Mouse (Mus musculus) gastrocnemius, postnatal 36 days (tissue): ENCODE results near the gene Riox2. TPM values are rescaled to one million over a fixed set of nuclear protein-coding genes. Genes with fewer than 3 reads are reported as not detected.
"Not testable (repeated sequence)": the region's sequence is repeated elsewhere in the genome, so short reads cannot be mapped to it uniquely, and the experiment has no call there.

Source experiments
- DNase-seq, 2 experiments: peaks; one replicate each; pipeline ENCODE4 v3.0.0; 2022
- intact Hi-C: fragments of 180-260 bp; cut with DNase I; formaldehyde crosslinking; loops from one replicate; pipeline ENCODE4 v1.15.1; 2025
- long read RNA-seq, 2 experiments: library from polyadenylated mRNA; stranded (forward); transcript quantifications; one replicate each; pipeline ENCODE4 v2.0.0; 2021
- total RNA-seq, 2 experiments: library from RNA; stranded (reverse); gene quantifications; 2 replicates each; pipeline ENCODE4 v1.2.3; 2021

Riox2 gene
- 10 to 100 TPM; 11.7 to 13.4 TPM for total RNA-seq
- long read RNA-seq, experiment 1, transcript Riox2-201 (10 exons, 2,159 nt): major isoform, 6 of 11 reads
- long read RNA-seq, experiment 1, partial matches to known transcripts: 2 of 11 reads
- long read RNA-seq, experiment 1, other reads (novel, unspliced or antisense): 3 of 11 reads
- long read RNA-seq, experiment 2, transcript Riox2-201 (10 exons, 2,159 nt): major isoform, 13 of 19 reads
- long read RNA-seq, experiment 2, partial matches to known transcripts: 3 of 19 reads
- long read RNA-seq, experiment 2, other reads (novel, unspliced or antisense): 3 of 19 reads

- peak; percentile 63 to 84 for DNase-seq
- intact Hi-C loops: no loop called here
Observed at GRCm38 (mm10) chr16:59471637-59472278, at the start of gene Riox2. Riox2 (plus strand) TSS chr16:59471775.

DNA sequence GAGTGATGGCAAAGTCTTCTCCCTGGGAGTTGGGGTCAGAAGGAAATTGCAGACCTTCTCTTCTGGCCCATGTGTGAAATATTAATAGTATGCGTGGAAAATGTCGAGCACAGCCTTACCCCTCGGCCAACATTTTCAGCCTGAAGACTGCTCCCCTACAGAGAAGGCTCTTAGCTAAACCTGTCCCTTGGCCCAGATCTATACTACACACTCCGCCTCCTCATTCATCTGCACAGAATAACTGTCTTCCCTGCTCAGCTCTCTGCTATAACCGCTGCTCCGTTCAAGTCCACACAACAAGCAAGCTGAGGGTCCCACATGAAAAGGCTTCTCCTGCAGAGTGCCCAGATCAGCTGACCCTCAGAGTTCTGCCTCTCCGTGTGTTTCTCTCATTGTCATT lies 43.6 kb upstream of the Riox2 start:
- intact Hi-C loops: no loop called here
- no peak for DNase-seq

GRCm38 (mm10) chr16:59433181-59433580 lies 38.4 kb upstream of the Riox2 start:
- no peak for DNase-seq
- intact Hi-C loops: no loop called here

GRCm38 (mm10) chr16:59444880-59445559 lies 26.6 kb upstream of the Riox2 start:
- DNase-seq: no peak
- intact Hi-C loops: no loop called here

- no peak for DNase-seq
- intact Hi-C loops: no loop called here
Observed at GRCm38 (mm10) chr16:59448181-59448580, 23.4 kb upstream of the Riox2 start.

- intact Hi-C loops: no loop called here
Observed at GRCm38 (mm10) chr16:59449092-59449491, 22.5 kb upstream of the Riox2 start.

DNA sequence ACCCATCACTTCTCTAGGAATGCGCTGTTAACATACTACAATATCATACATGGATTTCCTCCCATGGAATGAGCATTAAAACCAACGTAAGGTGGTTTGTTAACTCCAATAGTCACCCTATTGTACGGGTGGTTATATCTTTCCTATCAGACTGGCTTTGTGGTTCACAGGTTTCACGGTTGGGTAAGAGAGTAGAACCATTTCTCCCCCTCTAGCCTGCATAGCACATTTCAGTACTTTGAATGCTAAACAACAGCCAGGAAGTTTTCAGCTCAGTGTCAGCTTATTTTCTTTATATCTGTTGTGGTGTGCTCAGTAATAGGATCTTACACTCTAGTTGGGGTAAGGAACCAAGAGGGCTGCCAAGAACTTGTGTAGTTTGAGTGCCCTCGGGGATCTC lies 19.8 kb upstream of the Riox2 start:
- DNase-seq: no peak
- intact Hi-C loops: no loop called here

More at GRCm38 (mm10) chr16:59449092-59449491, 22.5 kb upstream of the Riox2 start:
- no peak for DNase-seq

- intact Hi-C loops: not testable (repeated sequence)
Observed at GRCm38 (mm10) chr16:59459259-59459861, 12.2 kb upstream of the Riox2 start.

GRCm38 (mm10) chr16:59463567-59463966 lies 8.0 kb upstream of the Riox2 start:
- intact Hi-C loops: no loop called here
- no peak for DNase-seq

More at GRCm38 (mm10) chr16:59459259-59459861, 12.2 kb upstream of the Riox2 start:
- not testable (repeated sequence) for DNase-seq

- intact Hi-C loops: no loop called here
- no peak for DNase-seq
Observed at GRCm38 (mm10) chr16:59463973-59464372, 7.6 kb upstream of the Riox2 start.

DNA sequence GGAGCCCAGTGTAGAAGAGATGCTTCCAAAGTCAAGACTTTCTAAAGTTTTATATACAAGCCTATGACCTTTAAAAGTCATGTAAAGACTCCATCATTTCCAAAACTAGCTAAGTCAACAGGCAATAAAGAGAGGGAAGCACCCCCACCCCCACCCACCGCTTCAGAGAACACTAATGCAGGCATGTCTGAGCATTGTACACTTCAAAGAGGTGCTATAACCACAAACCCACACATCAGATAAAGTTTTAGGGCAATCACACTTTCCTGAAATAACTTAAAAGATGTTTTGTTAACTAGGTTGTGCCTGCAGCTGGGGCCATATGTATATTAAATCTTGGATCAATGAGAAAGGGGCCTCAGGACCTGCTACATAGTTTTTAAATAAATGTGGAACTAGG lies 1.7 kb upstream of the Riox2 start:
- intact Hi-C loops: no loop called here
- no peak for DNase-seq

DNA sequence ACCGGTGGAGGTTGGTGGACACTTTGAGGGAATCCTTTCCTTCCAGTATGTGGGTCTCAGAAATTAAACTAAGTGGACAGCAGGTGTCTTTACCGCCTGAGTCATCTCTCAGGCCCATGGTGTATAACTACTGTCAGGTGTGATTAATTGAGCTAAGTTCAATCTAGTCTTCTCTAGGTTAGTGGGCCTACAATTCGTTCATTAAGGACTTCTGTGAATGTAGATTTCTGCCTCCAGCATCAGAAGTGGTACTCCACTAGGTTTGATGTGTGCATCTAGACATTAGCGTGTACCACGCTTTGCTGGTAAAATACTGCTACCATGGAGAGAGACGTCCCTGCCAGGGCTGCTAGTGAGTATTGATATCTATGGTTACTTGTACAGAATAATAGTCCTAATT lies 971 bp downstream of the Riox2 start:
- intact Hi-C loops: no loop called here
- DNase-seq: no peak

- intact Hi-C loops: loop anchor here (5.0 kb wide), 1 partner anchor 128 kb away; the partner anchor contains the start of gene Crybg3
- peak; percentile 50 to 56 for DNase-seq
Observed at GRCm38 (mm10) chr16:59474788-59475187, 3.2 kb downstream of the Riox2 start.

GRCm38 (mm10) chr16:59477955-59478354 lies 6.4 kb downstream of the Riox2 start:
- intact Hi-C loops: loop anchor here (2.0 to 5.0 kb wide), 2 partner anchors 124 to 139 kb away; partner anchors contain the start of gene Crybg3
- no peak for DNase-seq

DNA sequence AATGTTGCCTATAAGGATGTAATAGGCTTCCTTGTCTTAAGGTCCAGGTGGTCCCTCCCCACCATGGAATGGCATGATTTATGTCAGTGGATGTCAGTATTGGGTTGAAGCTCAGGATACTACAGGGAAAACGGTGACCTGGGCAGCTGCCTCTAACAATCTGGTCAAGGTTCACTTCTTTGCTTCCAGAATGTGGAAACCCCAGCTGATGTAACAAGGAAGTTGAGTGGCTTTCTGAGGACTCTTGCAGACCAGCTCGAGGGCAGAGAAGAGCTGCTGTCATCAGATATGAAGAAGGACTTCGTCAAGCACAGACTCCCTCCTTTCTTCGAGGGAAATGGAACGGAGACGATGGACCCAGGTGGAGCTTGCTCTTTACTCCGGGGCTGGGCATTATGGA lies 15.7 kb downstream of the Riox2 start:
- no peak for DNase-seq
- intact Hi-C loops: no loop called here

- intact Hi-C loops: no loop called here
- no peak for DNase-seq
Observed at GRCm38 (mm10) chr16:59487975-59488548, 16.5 kb downstream of the Riox2 start.

- DNase-seq: no peak
- intact Hi-C loops: no loop called here
Observed at GRCm38 (mm10) chr16:59493199-59493598, 21.6 kb downstream of the Riox2 start.

DNA sequence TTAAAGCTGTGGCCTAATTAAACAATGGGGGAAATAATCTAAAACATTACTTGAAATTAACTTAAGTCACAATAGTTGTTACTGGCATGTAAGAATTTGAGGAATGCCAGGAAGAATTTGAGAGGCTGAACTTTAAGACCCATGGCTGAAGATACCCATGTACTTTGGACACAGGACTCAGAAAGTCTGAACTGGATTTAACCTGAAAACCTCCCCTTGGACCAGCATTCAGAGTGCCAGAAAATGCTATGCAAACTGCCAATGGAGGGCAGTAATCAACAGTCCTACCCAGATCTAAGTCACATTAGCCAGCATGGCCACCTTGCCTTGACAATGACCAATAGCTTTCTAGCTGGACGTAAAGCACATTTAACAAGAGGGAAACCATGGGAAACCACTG lies 26.4 kb downstream of the Riox2 start:
- intact Hi-C loops: no loop called here
- no peak for DNase-seq

DNA sequence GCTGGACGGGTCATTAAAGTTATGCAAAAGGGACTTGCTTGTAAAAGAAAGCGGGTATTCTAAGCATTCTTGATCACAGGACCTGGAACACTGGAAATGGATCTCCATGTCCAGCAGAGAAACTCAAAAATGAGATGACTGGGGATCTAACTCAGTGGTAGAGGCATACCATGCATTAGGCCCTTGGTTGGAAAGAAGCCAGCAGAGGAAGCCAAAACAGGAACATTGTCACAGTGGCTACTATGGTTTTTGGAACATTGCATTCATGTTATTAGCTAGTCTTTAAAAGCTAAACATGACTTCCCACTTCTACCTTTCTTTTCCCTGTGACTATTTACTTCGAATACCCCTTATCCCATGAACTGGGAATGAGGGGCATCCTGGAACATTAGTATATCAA lies 27.6 kb downstream of the Riox2 start:
- intact Hi-C loops: no loop called here
- DNase-seq: no peak

- intact Hi-C loops: no loop called here
- DNase-seq: no peak
Observed at GRCm38 (mm10) chr16:59509830-59510229, 38.3 kb downstream of the Riox2 start.

- intact Hi-C loops: no loop called here
Observed at GRCm38 (mm10) chr16:59515169-59515568, 43.6 kb downstream of the Riox2 start.

More at GRCm38 (mm10) chr16:59515169-59515568, 43.6 kb downstream of the Riox2 start:
- DNase-seq: no peak
